Mouse (Mus musculus): ENCODE measurements around the gene Tal1. TPM values are rescaled to one million over a fixed set of nuclear protein-coding genes. Genes with fewer than 3 reads are reported as not detected.
A peak's percentile ranks its signal among the peaks of the same experiment; 100 is the strongest.

Tal1 gene
- polyA plus RNA-seq, 1 experiment: 1.5 TPM

DNA sequence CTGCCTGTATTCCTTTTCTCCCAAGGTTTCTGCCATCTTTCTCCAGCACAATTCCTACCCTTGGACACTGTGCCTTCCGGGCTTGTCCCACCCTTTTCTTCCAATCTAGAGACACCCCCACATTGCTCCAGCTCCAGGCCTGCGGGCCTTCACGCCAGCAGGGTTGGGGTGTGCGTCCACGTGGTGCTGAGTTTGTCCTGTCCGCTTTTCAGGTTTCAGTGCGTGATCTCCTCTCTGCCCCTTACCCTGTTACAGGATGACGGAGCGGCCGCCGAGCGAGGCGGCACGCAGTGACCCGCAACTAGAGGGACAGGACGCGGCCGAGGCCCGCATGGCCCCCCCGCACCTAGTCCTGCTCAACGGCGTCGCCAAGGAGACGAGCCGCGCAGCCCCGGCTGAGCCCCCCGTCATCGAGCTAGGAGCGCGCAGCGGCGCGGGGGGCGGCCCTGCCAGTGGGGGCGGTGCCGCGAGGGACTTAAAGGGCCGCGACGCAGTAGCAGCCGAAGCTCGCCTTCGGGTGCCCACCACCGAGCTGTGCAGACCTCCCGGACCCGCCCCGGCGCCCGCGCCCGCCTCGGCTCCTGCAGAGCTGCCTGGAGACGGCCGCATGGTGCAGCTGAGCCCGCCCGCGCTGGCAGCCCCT is 6.8 kb downstream of the Tal1 start:
- TF ChIP-seq CTCF (IDR thresholded peaks at IDR 0.05; ENCODE audit: extremely low read depth, insufficient read depth, low read length) (no peak), POLR2A (IDR thresholded peaks at IDR 0.05; ENCODE audit: extremely low read depth, insufficient read depth, low read length) (no peak)
- Histone ChIP-seq H3K27ac (ENCODE audit: insufficient read depth, low read length) (peak overlapping the region; percentile 43; the same call in 1 of the 2 replicates), H3K4me3 (ENCODE audit: insufficient read depth, low read length) (peak overlapping the region; percentile 34), H3K4me1 (ENCODE audit: control insufficient read depth, insufficient read depth, low read length) (no peaks in the 10 kb centered on the region; the same call in 1 of the 2 replicates)

DNA sequence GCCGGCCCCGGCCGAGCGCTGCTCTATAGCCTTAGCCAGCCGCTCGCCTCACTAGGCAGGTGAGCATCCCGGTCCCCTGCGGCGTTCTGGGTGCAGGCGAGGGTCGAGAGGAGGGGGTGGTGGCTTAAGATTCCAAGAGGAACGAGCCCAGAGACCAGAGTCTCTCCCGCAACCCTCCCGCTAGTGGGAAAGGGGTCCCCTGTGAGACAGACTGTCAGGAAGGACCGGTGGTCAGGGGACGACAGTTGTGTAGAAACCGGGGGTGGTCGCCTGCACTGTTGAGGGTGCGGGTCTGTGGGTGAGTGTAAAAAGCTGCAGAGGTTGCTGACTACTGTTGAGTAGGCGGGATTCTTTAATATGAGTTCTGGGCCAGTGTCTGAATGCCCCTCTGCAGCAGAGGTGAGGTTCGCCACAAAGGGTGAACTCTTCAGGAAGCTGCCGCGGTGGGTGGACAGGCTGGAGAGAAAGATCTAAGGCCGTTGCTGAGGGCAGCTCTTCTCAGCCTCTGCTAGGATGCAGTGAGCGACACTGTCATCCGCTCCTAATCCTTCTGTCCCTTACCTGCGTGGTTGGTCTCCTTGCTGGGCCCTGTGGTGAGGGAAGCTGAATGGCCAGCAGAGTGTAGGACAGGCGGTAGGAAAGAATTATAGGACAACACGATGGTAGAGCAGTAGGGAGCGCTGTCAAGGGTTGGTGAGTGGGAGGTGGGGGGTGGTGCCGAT is 7.5 kb downstream of the Tal1 start:
- Histone ChIP-seq H3K4me1 (ENCODE audit: control insufficient read depth, insufficient read depth, low read length) (no peaks in the 10 kb centered on the region; the same call in 1 of the 2 replicates), H3K4me3 (ENCODE audit: insufficient read depth, low read length) (0 out of 2 replicates have a peak overlapping the region, but pooled peaks have one; percentile 34), H3K27ac (ENCODE audit: insufficient read depth, low read length) (no peak overlapping the region)
- TF ChIP-seq POLR2A (IDR thresholded peaks at IDR 0.05; ENCODE audit: extremely low read depth, insufficient read depth, low read length) (no peak), CTCF (IDR thresholded peaks at IDR 0.05; ENCODE audit: extremely low read depth, insufficient read depth, low read length) (no peak)

DNA sequence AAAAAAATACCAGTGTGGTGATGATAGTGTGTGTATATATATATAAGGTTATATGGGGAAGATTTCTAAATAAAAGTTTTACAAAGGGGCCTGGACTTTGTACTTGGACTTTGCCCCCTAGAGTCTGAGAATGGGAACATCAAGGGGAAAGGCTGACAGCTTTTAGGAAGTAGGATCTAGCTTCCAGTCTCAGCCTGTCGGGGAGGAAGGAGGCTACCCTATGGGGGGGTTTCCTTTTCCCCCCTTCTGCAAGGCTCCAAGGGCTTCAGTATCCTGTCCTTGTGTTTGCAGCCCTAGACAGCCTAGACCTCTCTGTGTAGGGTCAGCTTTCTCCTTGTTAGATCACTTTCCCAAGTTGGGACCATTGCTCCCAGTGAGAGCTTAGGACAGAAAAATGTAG is 15.4 kb downstream of the Tal1 start:
- TF ChIP-seq CTCF (IDR thresholded peaks at IDR 0.05; ENCODE audit: extremely low read depth, insufficient read depth, low read length): no peak
- TF ChIP-seq POLR2A (IDR thresholded peaks at IDR 0.05; ENCODE audit: extremely low read depth, insufficient read depth, low read length): no peak

DNA sequence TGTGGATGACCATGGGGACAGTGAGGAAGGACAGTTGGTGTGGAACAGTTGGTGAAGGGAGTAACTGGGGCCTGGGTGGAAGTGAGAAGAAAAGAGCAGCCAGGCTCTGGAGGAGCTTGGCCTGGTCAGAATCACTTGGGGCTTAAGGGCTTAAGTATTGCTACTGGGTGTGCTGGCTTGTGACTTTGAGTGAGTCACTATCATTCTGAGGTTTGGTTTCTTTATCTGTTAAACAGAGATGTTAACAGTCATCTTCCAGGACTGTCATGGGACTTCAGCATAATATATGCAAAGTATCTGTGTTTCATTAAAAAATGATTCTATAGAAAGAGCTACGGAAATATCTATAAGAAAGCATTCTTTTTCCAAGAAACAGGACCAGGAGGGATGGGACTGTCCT is 18.6 kb downstream of the Tal1 start:
- no peak overlapping the region for H3K27ac ChIP-seq (ENCODE audit: insufficient read depth, low read length)
- TF ChIP-seq CTCF (IDR thresholded peaks at IDR 0.05; ENCODE audit: extremely low read depth, insufficient read depth, low read length) (no peak), POLR2A (IDR thresholded peaks at IDR 0.05; ENCODE audit: extremely low read depth, insufficient read depth, low read length) (no peak)

More for the DNA sequence above, 15.4 kb downstream of the Tal1 start:
- no peaks in the 10 kb centered on the region for H3K4me1 ChIP-seq (ENCODE audit: control insufficient read depth, insufficient read depth, low read length)
- H3K27ac ChIP-seq (ENCODE audit: insufficient read depth, low read length): no peak overlapping the region
- H3K4me3 ChIP-seq (ENCODE audit: insufficient read depth, low read length): no peak overlapping the region

DNA sequence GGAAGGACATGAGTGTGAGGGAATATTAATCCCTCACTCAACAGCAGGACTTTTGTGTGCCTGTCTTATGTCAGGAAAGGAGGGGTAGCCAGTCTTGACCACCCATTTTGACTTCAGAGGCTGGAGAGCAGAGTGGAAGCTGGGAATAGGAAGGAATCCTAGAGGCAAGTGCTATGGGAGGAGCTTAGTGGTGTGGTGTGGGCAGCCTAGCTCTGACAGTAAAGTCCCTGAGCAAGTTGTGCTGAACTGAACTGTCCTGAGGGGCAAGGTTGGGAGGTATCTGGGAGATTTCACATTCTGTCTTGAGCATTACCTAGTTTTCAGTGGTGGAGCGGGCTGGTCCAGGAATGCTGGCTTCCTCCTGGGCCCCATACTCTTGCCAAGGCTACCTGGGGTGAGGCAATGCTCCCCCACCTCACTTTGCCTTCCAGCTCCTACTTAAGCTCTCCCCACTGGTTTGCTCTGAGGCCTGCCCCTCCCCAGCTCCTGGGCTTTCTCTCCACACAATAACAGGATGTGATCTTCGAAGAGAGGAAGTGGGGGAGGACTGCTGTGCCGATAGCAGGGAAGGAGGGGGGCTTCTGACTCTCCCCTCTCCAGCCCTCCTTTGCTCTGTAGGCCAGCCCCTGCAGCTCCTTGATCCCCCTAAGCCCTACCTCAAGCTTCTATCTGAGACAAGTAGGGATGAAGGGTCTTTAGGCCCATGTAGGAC is 19.1 kb downstream of the Tal1 start:
- no peak overlapping the region for H3K4me3 ChIP-seq (ENCODE audit: insufficient read depth, low read length)
- H3K27ac ChIP-seq (ENCODE audit: insufficient read depth, low read length): no peak overlapping the region
- no peaks in the 10 kb centered on the region for H3K4me1 ChIP-seq (ENCODE audit: control insufficient read depth, insufficient read depth, low read length)
- TF ChIP-seq CTCF (IDR thresholded peaks at IDR 0.05; ENCODE audit: extremely low read depth, insufficient read depth, low read length): no peak
- TF ChIP-seq POLR2A (IDR thresholded peaks at IDR 0.05; ENCODE audit: extremely low read depth, insufficient read depth, low read length): no peak

More for the DNA sequence above, 18.6 kb downstream of the Tal1 start:
- no peak overlapping the region for H3K4me3 ChIP-seq (ENCODE audit: insufficient read depth, low read length)
- no peaks in the 10 kb centered on the region for H3K4me1 ChIP-seq (ENCODE audit: control insufficient read depth, insufficient read depth, low read length)

DNA sequence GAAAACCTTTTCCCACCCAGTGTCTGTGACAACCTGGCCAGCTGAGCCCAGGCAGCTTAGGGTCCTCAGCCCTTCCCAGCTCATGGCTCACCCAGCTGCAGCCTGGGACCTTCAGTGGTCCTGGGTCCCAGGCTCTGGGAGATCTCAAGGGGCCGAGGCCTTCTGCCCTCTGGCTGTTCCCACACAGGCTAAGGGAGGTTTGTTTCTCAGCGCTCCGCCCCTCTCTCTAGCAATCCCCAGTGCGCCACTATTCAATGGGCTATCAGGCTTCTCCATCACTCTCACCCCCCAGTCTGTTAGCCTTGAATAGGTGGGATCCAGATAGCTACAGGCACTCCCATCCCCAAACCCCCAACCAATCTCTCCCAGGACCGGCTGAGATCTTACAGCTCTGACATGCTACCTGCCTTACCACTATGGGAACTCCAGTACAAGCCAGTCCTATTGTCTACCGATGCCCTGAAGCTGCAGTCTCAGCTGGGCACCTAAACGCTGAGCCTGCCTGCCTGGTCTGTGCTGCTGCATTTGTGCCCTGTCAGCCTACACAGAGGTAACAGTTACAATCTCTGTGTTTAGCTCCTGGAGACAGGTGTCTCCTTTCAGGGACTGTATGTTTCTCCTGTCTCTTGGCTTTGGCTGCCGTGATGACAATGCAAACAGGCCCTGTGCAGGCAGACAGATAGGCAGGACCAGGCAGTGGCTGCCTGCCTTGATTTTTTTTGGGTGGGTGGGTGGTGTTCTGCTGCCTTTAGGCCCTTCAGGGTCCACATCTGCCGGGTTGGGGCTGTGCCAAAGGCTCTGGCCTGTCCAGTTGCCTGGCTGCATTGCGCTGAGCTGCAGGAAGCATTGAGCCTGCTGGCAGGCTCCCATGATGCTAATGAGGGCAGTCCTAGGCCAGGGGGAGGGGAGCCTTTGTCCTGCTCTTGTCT is 22.9 kb downstream of the Tal1 start:
- Histone ChIP-seq H3K27ac (ENCODE audit: insufficient read depth, low read length) (no peak overlapping the region), H3K4me3 (ENCODE audit: insufficient read depth, low read length) (no peak overlapping the region), H3K4me1 (ENCODE audit: control insufficient read depth, insufficient read depth, low read length) (no peaks in the 10 kb centered on the region)
- TF ChIP-seq CTCF (IDR thresholded peaks at IDR 0.05; ENCODE audit: extremely low read depth, insufficient read depth, low read length): no peak
- no peak for TF ChIP-seq POLR2A (IDR thresholded peaks at IDR 0.05; ENCODE audit: extremely low read depth, insufficient read depth, low read length)

DNA sequence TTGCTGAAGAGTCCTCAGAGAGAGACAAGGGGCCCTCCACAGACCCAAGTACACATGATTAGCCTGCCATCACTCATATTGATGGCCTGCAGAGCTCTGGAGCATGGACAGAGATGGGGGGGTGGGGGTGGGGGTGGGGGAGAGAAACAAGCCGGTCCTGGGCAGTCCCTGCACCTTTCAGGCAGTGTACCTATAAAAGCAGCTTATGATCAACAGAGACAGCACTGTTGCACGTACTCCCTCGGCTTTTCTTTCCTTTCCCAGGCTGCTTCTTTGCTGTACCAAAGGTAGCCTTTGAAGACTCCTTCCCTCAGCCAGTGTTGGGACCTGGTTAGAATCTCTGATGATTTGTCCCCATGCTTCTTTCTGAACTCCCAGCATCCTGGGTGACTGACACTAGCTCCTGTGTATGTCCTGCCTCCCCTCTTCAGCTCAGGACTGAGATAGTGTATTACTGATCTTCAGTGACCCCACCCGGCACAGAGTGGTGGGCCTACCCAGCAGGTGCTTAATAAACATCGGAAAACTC is 23.7 kb downstream of the Tal1 start:
- TF ChIP-seq POLR2A (IDR thresholded peaks at IDR 0.05; ENCODE audit: extremely low read depth, insufficient read depth, low read length) (no peak), CTCF (IDR thresholded peaks at IDR 0.05; ENCODE audit: extremely low read depth, insufficient read depth, low read length) (no peak)
- Histone ChIP-seq H3K27ac (ENCODE audit: insufficient read depth, low read length) (no peak overlapping the region), H3K4me3 (ENCODE audit: insufficient read depth, low read length) (no peak overlapping the region), H3K4me1 (ENCODE audit: control insufficient read depth, insufficient read depth, low read length) (no peaks in the 10 kb centered on the region)

DNA sequence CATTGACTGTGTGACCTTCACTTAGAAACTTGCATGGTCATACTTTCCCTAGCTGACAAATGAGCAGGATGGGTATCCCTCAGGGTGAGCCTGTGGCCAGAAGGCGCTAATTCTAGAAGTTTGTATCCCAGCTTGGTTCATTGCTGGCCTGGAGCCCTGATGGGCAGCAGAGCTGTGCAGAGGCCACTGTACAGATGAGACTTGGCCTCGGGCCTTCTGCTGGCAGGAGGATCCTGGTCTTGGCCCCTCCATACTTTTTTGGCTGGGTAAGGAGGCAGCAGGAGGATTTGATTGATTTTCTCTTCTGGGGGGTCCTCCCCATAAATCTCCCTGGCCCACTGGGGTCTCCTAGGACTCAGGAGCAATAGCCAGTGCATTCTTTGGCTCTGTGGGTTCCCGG is 26.8 kb downstream of the Tal1 start:
- no peak for TF ChIP-seq POLR2A (IDR thresholded peaks at IDR 0.05; ENCODE audit: extremely low read depth, insufficient read depth, low read length)
- TF ChIP-seq CTCF (IDR thresholded peaks at IDR 0.05; ENCODE audit: extremely low read depth, insufficient read depth, low read length): no peak
- H3K4me3 ChIP-seq (ENCODE audit: insufficient read depth, low read length): no peak overlapping the region

More for the DNA sequence above, 26.8 kb downstream of the Tal1 start:
- H3K27ac ChIP-seq (ENCODE audit: insufficient read depth, low read length): no peak overlapping the region
- no peaks in the 10 kb centered on the region for H3K4me1 ChIP-seq (ENCODE audit: control insufficient read depth, insufficient read depth, low read length)

Measured in cortical plate, adult 2 months (tissue).